Mouse (Mus musculus) lung, postnatal 0 days (tissue): ENCODE measurements around the gene Gm382. TPM values are rescaled to one million over a fixed set of nuclear protein-coding genes. Genes with fewer than 3 reads are reported as not detected.

Experiments used
- ATAC-seq: fragments of 200-750 bp; cut with Nextera tagmentation; 2 replicates; pipeline ENCODE4 v1.8.0; 2017; ENCODE audit warnings: moderate library complexity
- DNase-seq: peaks from one replicate; pipeline ENCODE4 v3.0.0-alpha.2; 2016; ENCODE audit warnings: low spot score
- H3K27ac ChIP-seq: fragments of 300-500 bp; sonication (generic); 2 replicates; pipeline ENCODE4 v1.5.1; 2014; ENCODE audit warnings: antibody characterized with exemption, mild to moderate bottlenecking, low read length, mixed read lengths
- H3K27me3 ChIP-seq: fragments of 300-500 bp; sonication (generic); replicated peaks from 2 replicates; pipeline ENCODE4 v1.6.1; 2014; ENCODE audit warnings: low read length, mixed read lengths; ENCODE audit not compliant: insufficient read depth
- H3K36me3 ChIP-seq: fragments of 300-500 bp; sonication (generic); 2 replicates; pipeline ENCODE4 v1.6.1; 2014; ENCODE audit warnings: low read length, mixed read lengths; ENCODE audit not compliant: insufficient read depth
- H3K4me1 ChIP-seq: fragments of 300-500 bp; sonication (generic); 2 replicates; pipeline ENCODE4 v1.6.1; 2014; ENCODE audit warnings: antibody characterized with exemption, low read depth, low read length, mixed read lengths; ENCODE audit not compliant: insufficient read depth
- H3K4me2 ChIP-seq: fragments of 300-500 bp; sonication (generic); replicated peaks from 2 replicates; pipeline ENCODE4 v1.6.1; 2014; ENCODE audit warnings: low read depth, mild to moderate bottlenecking, low read length, moderate library complexity, mixed read lengths
- H3K4me3 ChIP-seq: fragments of 300-500 bp; sonication (generic); 2 replicates; pipeline ENCODE4 v1.5.1; 2014; ENCODE audit warnings: low read depth, low read length
- H3K9ac ChIP-seq: fragments of 300-500 bp; sonication (generic); replicated peaks from 2 replicates; pipeline ENCODE4 v1.6.1; 2014; ENCODE audit warnings: low read depth, mild to moderate bottlenecking
- H3K9me3 ChIP-seq: fragments of 300-500 bp; sonication (generic); 2 replicates; pipeline ENCODE4 v1.6.1; 2016; ENCODE audit warnings: low read length, mixed read lengths
- CTCF ChIP-seq: IDR thresholded peaks from 2 replicates; pipeline ENCODE4 v1.5.1; 2016; ENCODE audit warnings: antibody characterized with exemption, mild to moderate bottlenecking
- EP300 ChIP-seq: IDR thresholded peaks from 2 replicates; pipeline ENCODE4 v1.6.1; 2016; ENCODE audit warnings: antibody characterized with exemption, mild to moderate bottlenecking, control low read depth
- WGBS: fragments of 180-500 bp; shearing (Covaris S2); extraction: QIAGEN DNeasy Blood & Tissue Kit; methylation state at CpG from one replicate; pipeline ENCODE4 v1.1.7; 2014; 5-methylcytosine and 5-hydroxymethylcytosine counted together
- polyA plus RNA-seq: library from polyadenylated mRNA; unstranded; fragments of >200 nt; fragmentation: Nextera tagmentation; extraction: Ambion mirVana; gene quantifications from 2 replicates; pipeline ENCODE4 v1.2.1, GENCODE M21; 2015

Gm382 gene
- not detected in 2 replicates for polyA plus RNA-seq

- Histone ChIP-seq H3K9ac (no peak within 1 kb of the TSS), H3K36me3 (no peaks in the 10 kb centered on the region), H3K4me2 (no peak within 1 kb of the TSS), H3K27me3 (no peaks in the 10 kb centered on the region), H3K27ac (no peak within 1 kb of the TSS), H3K4me1 (no peaks in the 10 kb centered on the region), H3K4me3 (no peak within 1 kb of the TSS), H3K9me3 (no peaks in the 10 kb centered on the region)
- ATAC-seq = no peak
- 81% methylated on average over 1 of the region's 1 CpGs for WGBS
- DNase-seq = no peak
- TF ChIP-seq EP300 (no peak), CTCF (no peak)
These were observed at the start of gene Gm382 for GRCm38 (mm10) chrX:127039672-127040071. Gene Gm382 (plus strand): TSS chrX:127039972.

- Histone ChIP-seq H3K4me2 (no peak overlapping the region), H3K36me3 (no peaks in the 10 kb centered on the region), H3K4me3 (no peak overlapping the region), H3K9ac (no peak overlapping the region), H3K4me1 (no peaks in the 10 kb centered on the region), H3K27ac (no peak overlapping the region), H3K9me3 (peaks cover 3% of the 10 kb centered on the region; the same call in 1 of the 2 replicates), H3K27me3 (no peaks in the 10 kb centered on the region)
- no peak for DNase-seq
- no peak for ATAC-seq
- no peak for TF ChIP-seq CTCF
- no peak for TF ChIP-seq EP300
- WGBS = 74% methylated on average over 2 of the region's 2 CpGs
These were observed 30.4 kb downstream of the Gm382 start for GRCm38 (mm10) chrX:127070179-127070578.

- 49% methylated on average over 2 of the region's 2 CpGs for WGBS
- DNase-seq (no peak), ATAC-seq (no peak)
- H3K4me1 ChIP-seq = no peaks in the 10 kb centered on the region
- no peak overlapping the region for H3K4me2 ChIP-seq
- no peaks in the 10 kb centered on the region for H3K27me3 ChIP-seq
- no peaks in the 10 kb centered on the region for H3K36me3 ChIP-seq
- H3K9ac ChIP-seq = no peak overlapping the region
- H3K9me3 ChIP-seq = no peaks in the 10 kb centered on the region
- TF ChIP-seq EP300 = no peak
- no peak for TF ChIP-seq CTCF
- H3K27ac ChIP-seq = no peak overlapping the region
- no peak overlapping the region for H3K4me3 ChIP-seq
These were observed 51.5 kb downstream of the Gm382 start for GRCm38 (mm10) chrX:127091282-127091681.

GRCm38 (mm10) chrX:127093036-127093435 lies 53.3 kb downstream of the Gm382 start:
- Histone ChIP-seq H3K9me3 (no peaks in the 10 kb centered on the region), H3K27me3 (no peaks in the 10 kb centered on the region), H3K4me1 (no peaks in the 10 kb centered on the region), H3K36me3 (no peaks in the 10 kb centered on the region), H3K27ac (no peak overlapping the region), H3K4me3 (no peak overlapping the region), H3K9ac (no peak overlapping the region), H3K4me2 (no peak overlapping the region)
- no peak for TF ChIP-seq CTCF
- TF ChIP-seq EP300 = no peak
- DNase-seq (no peak), ATAC-seq (no peak)

- Histone ChIP-seq H3K36me3 (no peaks in the 10 kb centered on the region), H3K9ac (no peak overlapping the region), H3K4me3 (no peak overlapping the region), H3K27ac (no peak overlapping the region), H3K27me3 (no peaks in the 10 kb centered on the region), H3K4me2 (no peak overlapping the region), H3K4me1 (no peaks in the 10 kb centered on the region), H3K9me3 (no peaks in the 10 kb centered on the region)
- 78% methylated on average over 3 of the region's 3 CpGs for WGBS
- TF ChIP-seq CTCF (no peak), EP300 (no peak)
- ATAC-seq (no peak), DNase-seq (no peak)
These were observed 54.2 kb downstream of the Gm382 start for GRCm38 (mm10) chrX:127093961-127094360.

- Histone ChIP-seq H3K9ac (no peak overlapping the region), H3K9me3 (no peaks in the 10 kb centered on the region), H3K27me3 (no peaks in the 10 kb centered on the region), H3K4me1 (no peaks in the 10 kb centered on the region), H3K36me3 (no peaks in the 10 kb centered on the region), H3K4me2 (no peak overlapping the region), H3K27ac (no peak overlapping the region), H3K4me3 (no peak overlapping the region)
- DNase-seq (no peak), ATAC-seq (no peak)
- 79% methylated on average over 2 of the region's 2 CpGs for WGBS
- TF ChIP-seq CTCF (no peak), EP300 (no peak)
These were observed 64.6 kb downstream of the Gm382 start for GRCm38 (mm10) chrX:127104341-127104740.

Other genes starting within 250 kb of the Gm382 start
- not detected in 2 replicates for gene 4932411N23Rik, start 224.1 kb upstream of the Gm382 start, polyA plus RNA-seq